Mouse (Mus musculus): ENCODE results near the gene Prpf6.

DNA sequence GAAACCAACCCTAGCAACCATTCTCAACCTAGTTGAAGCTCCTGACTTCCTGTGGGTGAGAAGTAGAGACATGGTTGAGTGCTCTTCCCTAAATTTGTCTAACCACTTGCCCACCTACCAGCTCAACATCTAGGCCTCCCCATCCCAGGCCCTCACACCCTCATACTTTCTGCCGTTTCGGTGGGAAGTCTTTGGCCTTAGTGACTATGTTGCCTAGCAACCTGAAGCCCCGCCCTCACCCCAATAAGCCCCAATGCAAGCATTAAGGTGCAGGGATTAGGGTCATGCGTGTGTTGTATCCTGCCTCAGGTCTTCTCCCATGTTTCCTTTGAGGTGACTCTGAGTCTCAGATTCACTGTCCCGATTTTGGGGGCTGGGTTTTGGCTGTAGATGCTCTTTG is 106.6 kb downstream of the Prpf6 start, which contains the start of gene Lkaaear1:
- TF ChIP-seq CTCF (IDR thresholded peaks at IDR 0.05; ENCODE audit: borderline replicate concordance, insufficient read depth, low read depth, low read length) (no peak), POLR2A (IDR thresholded peaks at IDR 0.05; ENCODE audit: borderline replicate concordance, insufficient read depth, low read length) (no peak)
